Mouse (Mus musculus) WW6 (cell line): Measurements from ENCODE around the gene Meaf6.

Experiments
- DNase-seq: peaks from one replicate; pipeline ENCODE4 v3.0.0-alpha.2; 2013; ENCODE audit warnings: low read depth, low spot score

Meaf6 gene

DNA sequence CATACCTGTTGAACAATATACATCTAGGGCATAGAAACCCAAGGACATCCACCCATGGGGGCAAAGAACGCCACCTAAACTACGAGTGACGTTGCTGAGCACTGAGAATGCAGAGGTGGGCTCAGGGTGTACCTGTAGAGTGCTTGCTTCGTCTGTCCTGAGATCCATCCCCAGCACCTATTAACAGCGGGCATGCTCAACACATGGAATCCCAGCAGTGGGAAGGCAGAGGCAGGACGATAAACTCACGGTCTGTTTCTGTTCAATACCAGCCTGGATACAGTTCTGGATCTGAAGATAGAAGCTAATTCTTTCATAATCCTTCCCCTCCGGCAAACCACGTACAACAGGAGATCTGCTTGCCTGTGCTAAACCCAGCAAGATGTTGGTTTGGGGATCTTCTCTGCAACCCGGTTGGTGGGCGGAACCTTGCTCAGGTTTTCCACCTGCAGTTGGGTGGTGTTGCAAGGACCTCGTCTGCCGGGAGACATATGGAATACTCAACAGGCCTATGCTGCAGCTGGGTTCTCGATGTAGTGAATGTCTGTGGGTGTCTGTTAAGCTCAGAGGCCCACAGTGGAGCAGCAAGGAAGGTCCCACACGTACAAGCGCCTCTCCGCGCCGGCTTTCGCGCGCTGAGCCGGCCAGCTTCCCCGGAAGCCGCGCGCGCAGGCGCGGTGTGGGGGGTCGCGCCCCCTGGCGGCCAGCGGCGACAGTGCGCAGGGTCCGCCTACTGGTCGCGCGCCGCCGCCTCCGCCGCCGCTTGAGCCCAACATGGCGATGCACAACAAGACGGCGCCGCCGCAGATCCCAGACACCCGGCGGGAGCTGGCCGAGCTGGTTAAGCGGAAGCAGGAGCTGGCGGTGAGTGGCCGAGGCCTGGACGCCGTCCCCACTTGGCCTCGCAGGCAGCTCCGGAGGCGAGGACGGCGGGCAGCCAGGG is at the start of gene Meaf6:
Meaf6 (plus strand) TSS at position 732 of the 943 bp plus-strand sequence.
- DNase-seq = peak; percentile 64

DNA sequence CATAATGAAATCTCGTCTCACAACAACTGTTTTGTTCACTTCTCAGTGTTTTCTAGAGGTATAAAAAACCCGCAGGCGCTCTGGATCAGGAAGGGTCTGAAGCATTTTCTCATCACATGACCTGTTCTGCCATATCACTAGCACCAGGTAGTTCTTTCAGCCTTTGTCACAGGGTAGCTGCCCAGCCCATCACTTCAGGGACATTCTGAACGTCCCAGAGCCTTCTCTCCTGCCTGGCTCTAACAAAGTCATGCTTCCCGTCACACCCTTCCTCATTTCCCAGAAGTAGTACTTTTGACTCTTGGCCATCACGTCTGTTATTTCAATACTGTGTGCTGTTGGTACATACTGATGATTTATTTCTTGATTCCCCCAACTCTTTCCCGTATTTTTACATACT is 40.5 kb upstream of the Meaf6 start:
- DNase-seq = no peak

DNA sequence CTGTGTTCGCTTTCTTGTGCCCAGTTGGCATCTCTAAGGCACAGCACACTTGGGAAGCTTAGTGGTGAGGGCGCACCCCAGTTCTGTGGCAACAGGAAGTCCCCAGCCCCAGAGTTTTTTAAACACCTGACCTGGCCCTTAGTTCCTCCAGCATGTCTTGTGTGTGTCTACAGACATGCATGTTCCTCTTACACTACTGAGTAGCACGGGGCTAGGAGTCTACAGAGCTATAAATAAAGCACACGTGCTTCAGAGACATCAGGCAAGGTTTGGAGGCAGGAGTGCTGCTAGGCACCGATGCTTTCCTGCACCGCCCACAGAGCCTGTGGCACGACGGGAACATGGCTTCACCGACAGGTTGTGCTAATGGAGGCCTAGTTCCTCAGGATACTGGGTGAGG is 29.5 kb upstream of the Meaf6 start:
- no peak for DNase-seq

DNA sequence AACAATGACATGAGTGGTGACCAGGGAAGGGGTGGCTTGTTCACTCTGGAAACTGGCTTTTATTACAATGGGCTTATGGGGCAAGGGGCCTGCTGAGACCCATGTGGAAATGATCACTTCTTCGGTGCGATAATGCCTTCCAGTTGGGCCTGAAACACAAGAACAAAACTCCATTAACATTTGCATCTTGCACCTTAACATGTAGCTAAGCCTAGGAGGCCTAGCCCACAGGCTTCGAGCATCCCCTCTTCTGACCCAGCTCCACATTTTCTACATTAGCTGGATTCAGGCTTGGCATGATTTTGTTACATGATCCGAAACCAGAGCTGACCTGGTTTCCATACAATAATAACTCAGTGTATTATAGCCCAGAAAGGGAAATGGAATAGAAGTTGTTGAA is 28.5 kb upstream of the Meaf6 start:
- no peak for DNase-seq

DNA sequence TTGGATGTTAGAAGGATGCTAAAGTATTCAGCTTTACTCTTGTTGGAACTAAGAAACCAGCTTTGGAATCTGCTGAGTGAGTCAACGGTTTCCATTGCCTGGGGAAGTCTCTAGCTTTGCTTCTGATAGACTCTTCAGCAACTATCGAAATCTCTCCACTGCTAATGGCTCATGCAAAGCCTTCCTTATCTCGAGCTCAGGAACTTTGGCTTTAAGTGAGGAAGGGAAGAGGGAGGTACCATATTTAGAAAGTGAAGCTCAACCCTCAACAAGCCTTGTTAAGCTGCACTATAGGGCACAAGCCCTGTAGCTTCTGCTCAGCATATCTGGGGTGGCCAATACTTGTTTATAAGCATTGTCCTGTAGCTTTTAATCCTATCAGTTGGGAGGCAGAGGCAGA is 27.7 kb upstream of the Meaf6 start:
- no peak for DNase-seq

DNA sequence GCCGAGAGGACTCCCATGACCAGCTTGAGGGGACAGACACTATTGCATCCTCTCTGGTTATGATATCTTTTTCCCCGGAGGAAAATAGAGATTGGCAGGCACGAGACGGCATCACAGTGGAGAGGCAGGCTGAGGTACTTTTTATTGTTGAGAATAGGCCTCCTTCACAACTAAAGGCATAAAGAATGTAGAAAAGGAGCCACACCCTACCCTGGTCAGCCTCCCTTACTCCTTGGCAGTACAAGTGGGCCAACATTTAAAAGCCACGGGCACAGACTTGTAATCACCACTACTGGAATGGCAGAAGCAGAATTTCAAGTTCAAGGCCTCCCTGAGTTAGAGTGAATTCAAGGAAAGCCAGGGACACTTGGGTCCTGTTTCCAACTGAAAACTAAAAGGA is 26.9 kb upstream of the Meaf6 start:
- DNase-seq = no peak

DNA sequence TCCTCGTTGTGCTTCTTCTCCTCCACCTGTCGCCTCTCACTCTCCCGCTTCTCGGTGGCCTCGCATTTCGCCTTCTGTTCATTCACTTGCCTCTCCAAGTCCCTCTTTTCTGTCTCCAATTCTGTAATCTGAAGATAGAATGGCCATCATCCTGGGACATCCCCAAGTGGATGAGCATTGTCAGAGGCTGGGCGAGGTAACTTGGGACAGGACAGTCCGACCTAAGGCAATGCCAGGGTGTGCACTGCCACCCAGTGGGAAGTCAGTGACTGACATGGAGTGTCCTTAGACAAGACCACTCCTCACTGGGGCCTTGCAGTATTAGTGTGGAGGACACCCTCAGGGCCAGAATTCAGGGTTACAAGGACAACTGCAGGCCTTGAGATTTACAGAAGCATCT is 25.9 kb upstream of the Meaf6 start:
- peak; percentile 48 for DNase-seq

DNA sequence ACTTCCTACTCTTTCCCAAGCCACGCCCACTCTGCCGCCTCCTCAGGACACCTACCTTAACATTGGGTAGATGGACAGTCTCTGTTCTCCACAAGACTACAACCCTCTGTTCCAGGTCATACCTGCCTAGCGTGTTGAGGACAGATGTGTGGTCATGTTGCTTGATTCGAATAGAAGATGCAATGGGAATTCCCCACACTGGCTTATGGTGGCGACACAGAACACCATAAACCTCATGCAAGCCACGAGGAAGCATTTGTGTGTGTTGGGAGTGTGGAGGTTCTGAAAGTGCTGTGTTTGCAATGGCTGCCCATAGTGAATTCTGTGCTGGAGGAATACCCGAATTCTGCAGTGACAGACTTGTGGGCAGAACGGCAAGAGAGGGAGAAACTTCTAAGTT is 21.1 kb upstream of the Meaf6 start:
- no peak for DNase-seq

DNA sequence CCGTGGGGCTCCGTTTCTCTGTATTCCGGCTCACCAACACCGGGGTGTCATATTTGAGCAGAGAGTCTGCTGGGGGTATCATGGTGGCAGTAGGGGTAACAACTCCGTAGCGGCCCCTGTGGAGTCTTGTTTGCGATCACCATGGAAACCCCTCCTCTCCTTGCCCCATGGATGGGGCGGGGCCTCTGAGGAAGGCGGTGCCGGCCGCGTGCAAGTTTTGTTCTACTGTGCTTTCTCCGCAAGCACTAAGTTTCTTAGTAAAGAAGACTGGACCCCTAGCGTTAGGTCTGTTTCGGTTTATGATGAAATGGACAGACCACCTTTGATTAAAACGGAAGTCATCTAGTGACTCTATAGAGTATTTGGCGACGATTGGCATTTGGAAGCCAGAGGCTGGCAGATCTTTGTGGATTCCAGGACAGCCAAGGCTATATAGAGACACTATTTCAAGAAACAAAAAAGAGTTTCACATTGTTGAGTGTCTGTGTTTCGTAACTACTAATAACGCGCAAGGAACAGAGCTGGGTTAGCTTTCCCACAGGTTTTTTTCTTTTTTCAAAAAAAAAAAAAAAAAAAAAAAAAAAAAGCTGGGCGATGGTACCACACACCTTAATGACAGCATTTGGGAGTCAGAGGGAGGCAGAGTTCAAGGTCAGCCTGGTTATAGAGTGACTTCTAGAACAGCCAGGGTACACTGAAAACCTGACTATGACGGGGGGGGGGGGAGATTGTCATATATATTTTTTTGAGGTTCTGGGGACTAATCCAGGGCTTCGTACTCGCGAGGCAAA is 19.2 kb upstream of the Meaf6 start, which contains the start of gene Dnali1:
Dnali1 (minus strand) TSS at position 187 of the 791 bp plus-strand sequence.
- no peak for DNase-seq

DNA sequence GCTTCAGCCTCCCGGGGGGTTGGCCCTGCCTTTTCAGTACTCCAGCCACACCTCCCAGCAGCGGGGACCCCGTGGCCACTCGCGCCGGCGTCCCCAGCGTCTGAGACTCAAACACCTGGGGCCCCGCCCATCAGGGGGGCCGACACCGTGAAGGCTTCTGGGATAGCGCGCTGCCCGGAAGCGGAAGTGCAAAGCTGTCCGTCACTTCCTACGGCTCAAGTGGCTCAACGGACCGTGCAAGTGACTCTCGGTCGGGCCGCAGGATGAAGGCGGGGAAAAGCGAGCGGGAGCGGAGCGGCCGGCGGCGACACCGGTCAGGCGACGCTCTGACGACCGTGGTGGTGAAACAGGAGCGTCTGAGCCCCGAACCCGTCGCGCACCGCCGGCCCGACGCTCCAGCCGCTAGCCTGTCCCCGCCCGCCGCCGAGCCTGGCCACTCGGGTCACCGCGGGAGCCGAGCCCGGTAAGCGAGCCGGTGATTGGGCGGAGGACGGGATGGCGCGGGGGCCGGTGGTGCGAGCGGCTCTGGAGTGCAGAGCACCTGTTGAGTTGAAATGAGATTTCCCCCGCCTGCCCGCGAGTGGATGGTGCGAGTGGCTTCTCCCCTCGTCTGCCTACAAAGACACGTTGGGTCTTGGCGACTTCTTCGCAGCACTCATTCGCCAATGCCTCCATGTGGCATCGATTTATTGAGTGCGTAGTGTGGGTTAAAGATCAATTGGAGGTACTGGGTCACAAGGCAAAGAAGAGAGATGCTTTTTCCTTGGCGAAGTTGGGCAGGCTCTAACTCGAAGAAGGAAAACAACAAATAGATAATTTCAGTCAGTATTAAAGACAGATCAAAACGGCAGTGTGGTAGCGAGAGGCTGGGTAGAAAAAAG is 18.2 kb upstream of the Meaf6 start, which contains the start of gene Snip1:
Snip1 (plus strand) TSS at position 183 of the 881 bp plus-strand sequence.
- peak; percentile 85 for DNase-seq

DNA sequence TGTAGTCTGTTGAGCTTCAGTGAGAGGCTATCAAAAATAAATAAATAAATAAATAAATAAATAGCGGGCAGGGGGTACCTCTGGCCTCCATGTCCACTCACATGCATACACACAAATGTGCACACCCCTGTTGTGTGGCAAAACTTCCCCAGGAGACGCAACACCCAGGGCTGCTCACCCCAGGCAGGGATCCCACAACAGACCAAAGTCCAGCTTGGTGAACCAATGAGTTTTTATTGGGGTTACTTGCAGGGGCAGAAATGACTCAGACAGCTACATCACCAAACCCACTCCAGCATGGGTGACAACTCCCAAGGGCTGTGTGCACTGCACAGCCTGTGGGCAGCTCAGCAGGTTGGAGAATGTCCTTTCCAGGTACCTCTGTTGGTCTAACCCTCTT is 7.2 kb upstream of the Meaf6 start:
- DNase-seq = no peak

DNA sequence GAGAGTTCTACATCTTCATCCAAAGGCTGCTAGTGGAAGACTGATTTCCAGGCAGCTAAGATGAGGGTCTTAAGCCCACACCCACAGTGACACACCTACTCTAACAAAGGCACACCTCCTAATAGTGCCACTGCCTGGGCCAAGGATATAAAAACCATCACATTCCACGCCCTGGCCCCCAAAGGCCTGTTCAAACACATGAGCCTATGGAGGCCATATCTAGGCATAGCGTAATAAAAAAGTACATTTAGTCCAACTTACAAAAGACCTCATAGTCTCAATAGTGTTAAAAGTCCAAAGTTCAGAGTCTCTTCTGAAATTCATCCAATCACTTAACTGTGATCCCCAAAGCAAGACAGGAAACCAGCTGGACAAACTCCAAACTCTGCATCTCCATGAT is 6.2 kb upstream of the Meaf6 start:
- DNase-seq = no peak

DNA sequence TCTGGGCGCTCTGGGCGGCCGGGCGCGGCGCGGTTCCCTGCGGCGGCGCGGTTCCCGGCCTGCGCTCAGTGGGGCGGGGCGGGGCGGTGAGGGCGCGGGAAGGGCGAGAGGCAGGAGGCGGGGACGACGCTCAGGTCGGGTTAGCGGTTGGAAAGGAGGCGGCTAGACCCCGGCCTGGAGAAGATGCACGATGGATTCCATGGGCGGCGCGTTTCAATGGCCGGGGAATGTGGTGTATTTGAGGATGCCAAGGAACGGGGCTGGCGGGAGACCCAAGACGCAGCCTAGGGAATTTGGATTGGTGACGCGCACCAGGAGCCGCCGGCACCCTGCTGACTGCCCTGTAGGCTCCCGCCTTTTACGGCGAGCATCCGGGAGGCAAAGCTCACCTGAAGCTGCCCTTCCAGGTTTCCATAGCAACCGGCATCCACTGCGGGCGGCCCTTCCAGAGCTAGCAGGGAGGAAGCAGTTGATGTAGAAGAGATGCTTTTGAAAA is 460 bp downstream of the Meaf6 start:
- DNase-seq = peak; percentile 59

DNA sequence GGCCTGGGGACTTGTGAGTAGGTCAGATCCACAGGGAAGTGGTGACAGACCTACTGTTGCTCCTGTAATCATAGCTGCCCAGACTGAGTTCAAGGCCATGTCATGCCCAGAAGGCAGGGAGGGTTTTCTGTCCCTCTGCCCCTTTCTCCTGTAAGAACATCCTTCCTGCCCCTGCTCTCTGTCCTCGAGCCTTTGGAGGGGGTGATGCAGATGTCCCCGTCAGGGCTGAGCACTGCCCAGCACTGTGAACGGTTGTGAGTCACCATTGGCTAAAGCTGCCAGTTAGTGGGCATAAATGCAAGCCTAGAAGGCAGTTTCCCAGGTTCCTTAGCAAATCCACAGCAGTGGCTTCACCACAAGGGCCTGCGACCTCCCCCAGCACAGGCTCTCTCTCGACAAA is 8.1 kb downstream of the Meaf6 start:
- DNase-seq = no peak

DNA sequence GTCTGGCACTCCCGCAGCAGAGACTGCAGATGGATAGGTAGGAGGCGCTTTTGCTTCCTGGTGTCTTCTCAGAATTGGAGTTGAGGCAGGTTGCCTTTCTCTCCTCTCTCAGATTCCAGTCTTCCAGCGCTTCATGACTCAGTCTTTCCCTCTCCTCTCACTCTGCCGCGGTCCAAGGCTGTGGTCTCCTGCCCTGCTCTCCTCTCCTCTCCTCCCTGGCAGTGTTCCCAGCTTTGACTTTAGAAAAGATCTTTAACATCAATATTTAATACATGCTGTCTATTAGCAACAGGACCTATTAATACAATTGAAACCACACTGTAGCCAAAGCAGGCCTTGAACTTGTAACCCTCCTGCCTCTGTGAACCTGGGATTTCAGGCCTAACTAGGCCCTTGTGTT is 11.1 kb downstream of the Meaf6 start:
- no peak for DNase-seq

DNA sequence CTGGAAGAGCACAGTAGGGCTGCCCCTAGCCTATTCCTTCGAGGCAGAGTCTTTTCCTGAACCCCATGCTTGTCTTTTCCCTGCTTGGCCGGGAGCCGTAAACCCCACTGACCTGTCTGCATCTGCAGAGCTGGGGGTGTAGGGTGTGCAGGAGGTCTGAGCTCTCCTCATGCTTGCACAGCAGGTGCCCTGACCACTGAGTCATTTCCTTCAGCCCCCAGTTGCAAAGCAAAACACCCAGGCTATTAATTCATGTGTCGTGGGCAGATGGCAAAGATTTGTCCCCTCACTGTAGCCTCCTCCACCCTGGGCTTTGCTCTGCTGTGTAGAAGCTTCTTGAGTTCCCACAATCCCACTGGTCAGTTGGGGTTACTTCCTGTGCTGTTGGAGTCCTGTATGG is 12.5 kb downstream of the Meaf6 start:
- DNase-seq = no peak

DNA sequence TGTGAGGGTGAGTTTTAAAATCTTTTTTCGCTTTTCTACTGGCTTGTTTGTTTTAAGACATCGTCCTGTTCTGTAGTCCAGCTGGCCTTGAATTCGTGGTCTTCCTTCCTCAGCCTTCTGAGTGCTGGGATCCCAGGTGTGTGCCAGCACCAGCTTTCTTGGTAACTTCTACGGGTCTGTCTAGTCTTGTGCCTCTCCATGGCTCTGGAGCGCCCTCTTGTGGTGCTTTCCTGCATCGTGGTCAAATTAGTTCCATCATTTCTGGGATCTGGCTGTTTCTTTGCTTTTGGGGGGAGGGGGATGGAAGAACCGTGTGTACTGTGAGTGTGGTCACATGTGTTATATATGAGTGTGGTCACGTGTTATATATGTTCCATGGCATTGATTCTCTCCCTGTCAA is 14.5 kb downstream of the Meaf6 start:
- peak; percentile 57 for DNase-seq

DNA sequence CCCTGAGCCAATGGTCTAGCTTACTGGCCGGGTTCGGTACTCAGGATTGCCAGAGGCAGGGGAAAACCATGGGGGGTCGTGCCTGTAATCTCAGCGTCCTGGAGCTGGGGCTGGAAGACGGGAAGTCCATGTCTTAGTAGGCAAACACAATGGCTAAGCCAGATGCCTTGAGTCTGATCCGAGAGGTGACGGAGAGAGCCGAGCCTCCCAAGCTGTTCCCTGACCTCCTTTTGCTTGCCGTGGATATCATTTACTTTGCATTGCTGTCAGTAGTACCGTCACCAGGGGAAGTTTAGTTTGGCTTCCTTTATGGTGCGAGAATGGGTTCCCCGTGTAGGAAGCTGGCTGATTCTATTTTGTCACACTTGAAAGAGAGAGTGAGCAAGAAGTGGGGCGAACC is 16.4 kb downstream of the Meaf6 start:
- DNase-seq = no peak

DNA sequence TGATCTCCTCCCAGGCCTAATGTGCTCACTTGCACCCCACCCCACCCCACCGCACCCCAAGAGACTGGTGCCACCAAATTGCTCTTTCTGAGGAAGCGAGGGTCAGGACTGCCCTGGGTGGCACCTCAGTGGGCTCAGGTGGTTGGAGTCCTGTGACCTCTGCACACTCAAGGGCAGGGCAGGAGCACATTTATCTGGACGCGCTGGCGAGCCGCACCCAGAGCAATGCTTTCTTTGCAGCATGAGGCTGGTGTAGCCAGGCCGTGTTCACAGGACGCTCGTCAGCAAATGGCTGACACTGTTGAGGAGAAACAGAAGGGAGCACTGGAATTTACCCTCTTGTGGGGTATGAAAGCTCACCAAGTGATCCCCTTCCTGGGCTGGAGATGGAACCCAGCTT is 20.4 kb downstream of the Meaf6 start:
- DNase-seq = no peak

DNA sequence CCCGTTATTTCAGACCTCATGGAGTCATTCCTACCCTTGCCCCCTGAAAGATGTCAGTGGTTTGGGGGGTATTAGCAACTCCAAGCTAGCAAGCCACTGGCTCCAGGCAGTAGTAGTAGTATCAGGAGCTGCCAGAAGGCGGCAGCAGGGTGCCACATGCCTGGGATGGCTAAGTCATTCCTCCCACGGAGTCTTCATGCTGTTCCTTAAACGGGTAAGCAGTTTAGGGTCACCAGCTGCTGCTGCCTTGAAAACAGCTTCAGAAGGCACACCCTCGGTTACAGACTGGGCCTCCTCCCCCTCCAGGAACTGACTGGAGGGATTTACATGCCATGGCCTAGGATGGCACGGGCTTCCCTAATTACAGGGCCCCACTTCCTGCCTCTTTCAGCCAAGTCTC is 29.7 kb downstream of the Meaf6 start:
- no peak for DNase-seq

DNA sequence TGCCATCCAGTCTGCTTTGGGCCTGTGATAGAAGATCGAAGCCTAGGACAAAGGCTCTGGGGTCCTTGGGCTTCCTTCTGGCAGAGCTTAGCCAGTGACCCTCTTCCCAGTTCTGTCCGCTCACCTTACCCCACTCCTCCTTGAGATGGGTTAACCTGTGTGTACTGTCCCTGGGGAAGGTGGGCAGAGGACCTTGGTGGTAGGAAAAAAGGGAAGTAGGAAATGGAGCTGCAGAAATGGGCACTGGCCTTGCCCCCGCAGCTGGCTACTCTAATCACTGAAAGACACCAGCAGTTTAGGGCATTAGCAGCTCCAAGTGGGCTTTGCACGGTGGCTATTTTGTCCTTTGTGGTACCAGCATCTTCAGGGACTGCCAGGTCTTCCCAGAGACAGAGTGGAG is 30.1 kb downstream of the Meaf6 start:
- no peak for DNase-seq

DNA sequence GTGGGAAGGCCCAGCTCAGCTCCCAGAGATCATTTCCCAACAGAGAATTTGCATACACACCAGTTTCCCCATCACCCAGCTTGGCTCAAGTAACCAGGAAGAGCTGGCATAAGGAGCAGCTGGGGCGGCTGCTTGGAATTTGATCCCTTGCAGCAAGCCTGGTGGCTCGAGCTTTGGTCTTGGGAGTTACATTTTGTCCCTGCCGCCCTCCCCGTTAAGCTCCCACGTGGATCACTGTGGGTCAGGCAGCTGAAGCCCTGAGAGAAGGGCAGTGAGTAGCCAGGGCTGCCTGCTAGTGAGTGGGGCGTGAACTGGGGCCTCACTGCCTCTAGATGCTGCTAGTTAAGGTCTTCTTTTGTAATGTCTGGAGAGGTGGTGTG is 30.8 kb downstream of the Meaf6 start:
- DNase-seq = no peak
